Mouse (Mus musculus): ENCODE measurements around the gene Ifna6. TPM values are rescaled to one million over a fixed set of nuclear protein-coding genes. Genes with fewer than 3 reads are reported as not detected.

The Ifna6 gene
- polyA plus RNA-seq (2021; fragmentation: Nextera tagmentation): not detected in 2 replicates
- long read RNA-seq, experiment 1: 0 reads
- long read RNA-seq, experiment 2: 0 reads

DNA sequence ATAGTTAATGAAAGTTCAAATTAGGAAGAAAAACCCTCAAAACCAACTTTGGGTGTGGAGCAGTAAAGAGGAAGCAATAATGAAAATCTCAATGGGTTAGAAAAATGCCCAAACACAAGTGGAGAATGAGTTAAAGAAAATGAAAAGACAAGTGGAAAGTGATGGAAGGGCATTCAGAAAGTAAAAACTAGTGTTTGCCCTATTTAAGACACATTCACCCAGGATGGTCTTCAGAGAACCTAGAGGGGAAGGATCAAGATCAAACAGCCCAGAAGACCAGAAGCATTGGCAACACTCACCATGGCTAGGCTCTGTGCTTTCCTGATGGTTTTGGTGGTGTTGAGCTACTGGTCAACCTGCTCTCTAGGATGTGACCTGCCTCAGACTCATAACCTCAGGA, at the start of gene Ifna6:
TSS of gene Ifna6 (plus strand) at position 301 of the 400 bp plus-strand sequence.

DNA sequence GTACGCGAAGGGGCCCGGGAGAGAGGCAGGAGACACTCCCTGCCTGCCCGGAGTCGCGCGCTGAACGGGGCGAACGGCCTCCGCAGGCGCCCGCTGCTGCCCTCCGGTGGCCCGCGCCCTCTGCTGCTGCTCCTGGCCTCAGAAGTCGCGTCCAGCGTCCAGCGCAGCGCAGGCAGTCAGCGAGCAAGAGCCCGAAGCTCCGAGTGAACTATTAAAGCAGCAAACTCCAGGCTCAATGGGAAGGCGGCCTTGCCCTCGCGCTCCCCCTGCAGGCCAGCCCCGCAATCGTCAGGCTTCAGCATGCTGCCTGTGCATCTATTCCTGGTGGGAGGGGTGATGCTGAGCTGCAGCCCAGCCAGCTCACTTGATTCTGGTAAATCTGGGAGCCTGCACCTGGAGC, 47.7 kb upstream of the Ifna6 start, which contains the start of gene Gm13272:
TSS of gene Gm13272 (plus strand) at position 301 of the 400 bp plus-strand sequence.

DNA sequence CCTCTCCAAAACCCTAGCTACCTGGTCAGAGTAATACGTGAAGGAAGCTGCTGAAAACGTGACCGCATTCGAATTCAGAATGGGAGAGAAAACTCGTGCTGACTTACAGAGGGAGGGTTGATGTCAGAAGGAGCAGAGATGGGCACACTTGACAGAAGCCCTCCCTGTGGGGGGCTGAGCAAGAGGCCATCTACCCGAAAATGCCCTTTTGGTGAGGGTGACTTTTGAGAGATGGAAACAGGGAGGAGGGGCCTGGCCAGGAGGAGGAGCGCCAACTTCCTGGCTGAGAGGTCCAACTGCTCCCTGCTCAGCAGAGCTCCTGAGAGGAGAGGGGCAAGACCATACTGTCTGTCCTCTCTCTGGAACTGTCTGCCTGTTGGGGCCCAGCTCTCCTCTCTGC, 45.4 kb upstream of the Ifna6 start, which contains the start of gene Ifnz:
TSS of gene Ifnz (plus strand) at position 301 of the 400 bp plus-strand sequence.

DNA sequence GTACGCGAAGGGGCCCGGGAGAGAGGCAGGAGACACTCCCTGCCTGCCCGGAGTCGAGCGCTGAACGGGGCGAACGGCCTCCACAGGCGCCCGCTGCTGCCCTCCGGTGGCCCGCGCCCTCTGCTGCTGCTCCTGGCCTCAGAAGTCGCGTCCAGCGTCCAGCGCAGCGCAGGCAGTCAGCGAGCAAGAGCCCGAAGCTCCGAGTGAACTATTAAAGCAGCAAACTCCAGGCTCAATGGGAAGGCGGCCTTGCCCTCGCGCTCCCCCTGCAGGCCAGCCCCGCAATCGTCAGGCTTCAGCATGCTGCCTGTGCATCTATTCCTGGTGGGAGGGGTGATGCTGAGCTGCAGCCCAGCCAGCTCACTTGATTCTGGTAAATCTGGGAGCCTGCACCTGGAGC, 41.8 kb upstream of the Ifna6 start, which contains the start of gene Gm13276:
TSS of gene Gm13276 (plus strand) at position 301 of the 400 bp plus-strand sequence.

DNA sequence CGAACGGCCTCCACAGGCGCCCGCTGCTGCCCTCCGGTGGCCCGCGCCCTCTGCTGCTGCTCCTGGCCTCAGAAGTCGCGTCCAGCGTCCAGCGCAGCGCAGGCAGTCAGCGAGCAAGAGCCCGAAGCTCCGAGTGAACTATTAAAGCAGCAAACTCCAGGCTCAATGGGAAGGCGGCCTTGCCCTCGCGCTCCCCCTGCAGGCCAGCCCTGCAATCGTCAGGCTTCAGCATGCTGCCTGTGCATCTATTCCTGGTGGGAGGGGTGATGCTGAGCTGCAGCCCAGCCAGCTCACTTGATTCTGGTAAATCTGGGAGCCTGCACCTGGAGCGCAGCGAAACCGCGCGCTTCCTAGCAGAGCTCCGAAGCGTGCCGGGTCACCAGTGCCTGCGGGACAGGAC, 38.8 kb upstream of the Ifna6 start, which contains the start of gene Gm13277:
TSS of gene Gm13277 (plus strand) at position 231 of the 400 bp plus-strand sequence.

DNA sequence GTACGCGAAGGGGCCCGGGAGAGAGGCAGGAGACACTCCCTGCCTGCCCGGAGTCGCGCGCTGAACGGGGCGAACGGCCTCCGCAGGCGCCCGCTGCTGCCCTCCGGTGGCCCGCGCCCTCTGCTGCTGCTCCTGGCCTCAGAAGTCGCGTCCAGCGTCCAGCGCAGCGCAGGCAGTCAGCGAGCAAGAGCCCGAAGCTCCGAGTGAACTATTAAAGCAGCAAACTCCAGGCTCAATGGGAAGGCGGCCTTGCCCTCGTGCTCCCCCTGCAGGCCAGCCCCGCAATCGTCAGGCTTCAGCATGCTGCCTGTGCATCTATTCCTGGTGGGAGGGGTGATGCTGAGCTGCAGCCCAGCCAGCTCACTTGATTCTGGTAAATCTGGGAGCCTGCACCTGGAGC, 36.0 kb upstream of the Ifna6 start, which contains the start of gene Gm13278:
TSS of gene Gm13278 (plus strand) at position 301 of the 400 bp plus-strand sequence.

DNA sequence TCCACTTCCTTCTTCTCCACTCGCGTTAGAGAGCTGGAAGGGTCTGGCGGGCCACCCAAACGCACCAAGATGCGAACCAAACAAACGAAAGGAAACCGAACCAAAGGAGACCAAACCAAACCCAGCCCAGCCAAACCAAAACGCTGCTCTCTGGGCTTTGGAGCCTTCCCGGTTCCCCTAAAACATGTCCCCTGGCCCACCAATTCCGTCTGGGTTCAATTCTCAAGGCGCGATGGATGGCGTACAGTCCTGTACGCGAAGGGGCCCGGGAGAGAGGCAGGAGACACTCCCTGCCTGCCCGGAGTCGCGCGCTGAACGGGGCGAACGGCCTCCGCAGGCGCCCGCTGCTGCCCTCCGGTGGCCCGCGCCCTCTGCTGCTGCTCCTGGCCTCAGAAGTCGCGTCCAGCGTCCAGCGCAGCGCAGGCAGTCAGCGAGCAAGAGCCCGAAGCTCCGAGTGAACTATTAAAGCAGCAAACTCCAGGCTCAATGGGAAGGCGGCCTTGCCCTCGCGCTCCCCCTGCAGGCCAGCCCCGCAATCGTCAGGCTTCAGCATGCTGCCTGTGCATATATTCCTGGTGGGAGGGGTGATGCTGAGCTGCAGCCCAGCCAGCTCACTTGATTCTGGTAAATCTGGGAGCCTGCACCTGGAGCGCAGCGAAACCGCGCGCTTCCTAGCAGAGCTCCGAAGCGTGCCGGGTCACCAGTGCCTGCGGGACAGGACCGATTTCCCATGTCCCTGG, 33.1 kb upstream of the Ifna6 start, which contains the start of gene Gm13275:
TSS of gene Gm13275 (plus strand) at position 552 of the 740 bp plus-strand sequence.

DNA sequence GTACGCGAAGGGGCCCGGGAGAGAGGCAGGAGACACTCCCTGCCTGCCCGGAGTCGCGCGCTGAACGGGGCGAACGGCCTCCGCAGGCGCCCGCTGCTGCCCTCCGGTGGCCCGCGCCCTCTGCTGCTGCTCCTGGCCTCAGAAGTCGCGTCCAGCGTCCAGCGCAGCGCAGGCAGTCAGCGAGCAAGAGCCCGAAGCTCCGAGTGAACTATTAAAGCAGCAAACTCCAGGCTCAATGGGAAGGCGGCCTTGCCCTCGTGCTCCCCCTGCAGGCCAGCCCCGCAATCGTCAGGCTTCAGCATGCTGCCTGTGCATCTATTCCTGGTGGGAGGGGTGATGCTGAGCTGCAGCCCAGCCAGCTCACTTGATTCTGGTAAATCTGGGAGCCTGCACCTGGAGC, 30.1 kb upstream of the Ifna6 start, which contains the start of gene Gm13279:
TSS of gene Gm13279 (plus strand) at position 301 of the 400 bp plus-strand sequence.

DNA sequence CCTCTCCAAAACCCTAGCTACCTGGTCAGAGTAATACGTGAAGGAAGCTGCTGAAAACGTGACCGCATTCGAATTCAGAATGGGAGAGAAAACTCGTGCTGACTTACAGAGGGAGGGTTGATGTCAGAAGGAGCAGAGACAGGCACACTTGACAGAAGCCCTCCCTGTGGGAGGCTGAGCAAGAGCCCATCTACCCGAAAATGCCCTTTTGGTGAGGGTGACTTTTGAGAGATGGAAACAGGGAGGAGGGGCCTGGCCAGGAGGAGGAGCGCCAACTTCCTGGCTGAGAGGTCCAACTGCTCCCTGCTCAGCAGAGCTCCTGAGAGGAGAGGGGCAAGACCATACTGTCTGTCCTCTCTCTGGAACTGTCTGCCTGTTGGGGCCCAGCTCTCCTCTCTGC, 27.9 kb upstream of the Ifna6 start, which contains the start of gene Gm13285:
TSS of gene Gm13285 (plus strand) at position 301 of the 400 bp plus-strand sequence.

DNA sequence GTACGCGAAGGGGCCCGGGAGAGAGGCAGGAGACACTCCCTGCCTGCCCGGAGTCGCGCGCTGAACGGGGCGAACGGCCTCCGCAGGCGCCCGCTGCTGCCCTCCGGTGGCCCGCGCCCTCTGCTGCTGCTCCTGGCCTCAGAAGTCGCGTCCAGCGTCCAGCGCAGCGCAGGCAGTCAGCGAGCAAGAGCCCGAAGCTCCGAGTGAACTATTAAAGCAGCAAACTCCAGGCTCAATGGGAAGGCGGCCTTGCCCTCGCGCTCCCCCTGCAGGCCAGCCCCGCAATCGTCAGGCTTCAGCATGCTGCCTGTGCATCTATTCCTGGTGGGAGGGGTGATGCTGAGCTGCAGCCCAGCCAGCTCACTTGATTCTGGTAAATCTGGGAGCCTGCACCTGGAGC, 24.3 kb upstream of the Ifna6 start, which contains the start of gene Gm13287:
TSS of gene Gm13287 (plus strand) at position 301 of the 400 bp plus-strand sequence.

DNA sequence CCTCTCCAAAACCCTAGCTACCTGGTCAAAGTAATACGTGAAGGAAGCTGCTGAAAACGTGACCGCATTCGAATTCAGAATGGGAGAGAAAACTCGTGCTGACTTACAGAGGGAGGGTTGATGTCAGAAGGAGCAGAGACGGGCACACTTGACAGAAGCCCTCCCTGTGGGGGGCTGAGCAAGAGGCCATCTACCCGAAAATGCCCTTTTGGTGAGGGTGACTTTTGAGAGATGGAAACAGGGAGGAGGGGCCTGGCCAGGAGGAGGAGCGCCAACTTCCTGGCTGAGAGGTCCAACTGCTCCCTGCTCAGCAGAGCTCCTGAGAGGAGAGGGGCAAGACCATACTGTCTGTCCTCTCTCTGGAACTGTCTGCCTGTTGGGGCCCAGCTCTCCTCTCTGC, 22.0 kb upstream of the Ifna6 start, which contains the start of gene Gm13288:
TSS of gene Gm13288 (plus strand) at position 301 of the 400 bp plus-strand sequence.

DNA sequence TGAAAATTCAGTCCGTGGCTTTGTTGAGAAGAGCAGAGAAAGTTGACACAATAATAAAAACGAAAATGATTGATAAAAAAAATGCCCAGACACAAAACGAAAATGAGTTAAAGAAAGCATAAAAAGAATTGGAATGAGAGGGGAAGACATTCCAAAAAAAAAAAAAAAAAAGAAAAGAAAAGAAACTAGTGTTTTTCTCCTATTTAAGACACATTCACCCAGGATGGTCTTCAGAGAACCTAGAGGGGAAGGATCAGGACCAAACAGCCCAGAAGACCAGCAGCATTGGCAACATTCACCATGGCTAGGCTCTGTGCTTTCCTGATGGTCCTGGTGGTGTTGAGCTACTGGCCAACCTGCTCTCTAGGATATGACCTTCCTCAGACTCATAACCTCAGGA, 11.3 kb upstream of the Ifna6 start, which contains the start of gene Ifna7:
TSS of gene Ifna7 (plus strand) at position 301 of the 400 bp plus-strand sequence.

DNA sequence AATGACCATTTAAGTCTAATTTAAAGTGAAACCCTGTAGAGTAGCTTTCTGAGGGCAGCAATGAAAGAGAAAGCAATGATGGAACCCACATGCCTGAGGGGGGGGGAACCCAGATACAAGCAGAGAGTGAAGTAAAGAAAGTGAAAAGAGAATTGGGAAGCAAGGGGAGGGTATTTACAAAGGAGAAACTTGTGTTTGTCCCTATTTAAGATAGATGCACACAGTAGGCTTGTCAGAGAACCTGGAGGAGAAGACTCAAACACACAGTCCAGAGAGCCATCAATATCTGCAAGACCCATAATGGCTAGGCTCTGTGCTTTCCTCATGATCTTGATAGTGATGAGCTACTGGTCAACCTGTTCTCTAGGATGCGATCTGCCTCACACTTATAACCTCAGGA, 7.6 kb upstream of the Ifna6 start, which contains the start of gene Ifna11:
TSS of gene Ifna11 (plus strand) at position 301 of the 400 bp plus-strand sequence.

DNA sequence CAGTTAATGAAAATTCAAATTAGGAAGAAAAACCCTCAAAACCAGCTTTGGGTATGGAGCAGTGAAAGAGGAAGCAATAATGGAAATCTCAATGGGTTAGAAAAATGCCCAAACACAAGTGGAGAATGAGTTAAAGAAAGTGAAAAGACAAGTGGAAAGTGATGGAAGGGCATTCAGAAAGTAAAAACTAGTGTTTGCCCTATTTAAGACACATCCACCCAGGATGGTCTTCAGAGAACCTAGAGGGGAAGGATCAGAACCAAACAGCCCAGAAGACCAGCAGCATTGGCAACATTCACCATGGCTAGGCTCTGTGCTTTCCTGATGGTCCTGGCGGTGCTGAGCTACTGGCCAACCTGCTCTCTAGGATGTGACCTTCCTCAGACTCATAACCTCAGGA, 8.0 kb downstream of the Ifna6 start, which contains the start of gene Ifna5:
TSS of gene Ifna5 (plus strand) at position 301 of the 400 bp plus-strand sequence.

DNA sequence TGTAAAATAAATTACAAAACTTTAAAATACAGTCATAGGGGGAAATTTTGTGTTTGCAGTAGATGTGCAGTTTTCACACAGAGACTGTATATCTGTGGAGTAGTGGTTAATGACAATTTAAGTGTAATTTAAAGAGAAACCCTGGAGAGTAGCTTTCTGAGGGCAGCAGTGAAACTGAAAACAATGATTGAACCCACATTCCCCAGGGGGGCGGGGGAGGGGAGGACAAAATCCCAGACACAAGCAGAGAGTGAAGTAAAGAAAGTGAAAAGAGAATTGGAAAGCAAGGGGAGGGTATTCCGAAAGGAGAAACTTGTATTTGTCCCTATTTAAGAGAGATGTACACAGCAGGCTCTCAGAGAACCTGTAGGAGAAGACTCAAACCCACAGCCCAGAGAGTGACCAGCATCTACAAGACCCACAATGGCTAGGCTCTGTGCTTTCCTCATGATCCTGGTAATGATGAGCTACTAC, 14.3 kb downstream of the Ifna6 start, which contains the start of gene Ifna4:
TSS of gene Ifna4 (plus strand) at position 424 of the 474 bp plus-strand sequence.

DNA sequence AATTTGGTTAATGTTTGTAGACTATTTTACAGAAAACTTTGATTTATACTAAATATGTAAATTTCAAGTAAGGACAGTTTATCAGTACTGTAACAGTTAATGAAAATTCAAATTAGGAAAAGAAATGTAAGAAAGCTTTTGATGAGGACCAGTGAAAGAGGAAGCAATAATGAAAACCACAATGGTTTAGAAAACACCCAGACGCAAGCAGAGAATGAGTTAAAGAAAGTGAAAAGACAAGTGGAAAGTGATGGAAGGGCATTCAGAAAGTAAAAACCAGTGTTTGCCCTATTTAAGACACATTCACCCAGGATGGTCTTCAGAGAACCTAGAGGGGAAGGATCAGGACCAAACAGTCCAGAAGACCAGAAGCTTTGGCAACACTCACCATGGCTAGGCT, 22.5 kb downstream of the Ifna6 start, which contains the start of gene Ifna1:
TSS of gene Ifna1 (plus strand) at position 390 of the 400 bp plus-strand sequence.

Other genes starting within 250 kb of the Ifna6 start
- gene Ifna9, start 235.0 kb upstream of the Ifna6 start, polyA plus RNA-seq (2021; fragmentation: Nextera tagmentation): not detected in 2 replicates
- not detected in 2 replicates for gene Ifna12, start 224.0 kb upstream of the Ifna6 start, polyA plus RNA-seq (2021; fragmentation: Nextera tagmentation)
- not detected in 2 replicates for gene C87499, start 193.0 kb upstream of the Ifna6 start, polyA plus RNA-seq (2021; fragmentation: Nextera tagmentation)
- not detected in 2 replicates for gene Ifna13, start 183.0 kb upstream of the Ifna6 start, polyA plus RNA-seq (2021; fragmentation: Nextera tagmentation)
- not detected in 2 replicates for gene Ifna16, start 150.5 kb upstream of the Ifna6 start, polyA plus RNA-seq (2021; fragmentation: Nextera tagmentation)
- not detected in 2 replicates for gene Ifna2, start 143.5 kb upstream of the Ifna6 start, polyA plus RNA-seq (2021; fragmentation: Nextera tagmentation)
- not detected in 2 replicates for gene Ifnab, start 136.1 kb upstream of the Ifna6 start, polyA plus RNA-seq (2021; fragmentation: Nextera tagmentation)
- 1.0 and 1.5 TPM in 2 replicates for gene Gm26566, start 105.6 kb upstream of the Ifna6 start, polyA plus RNA-seq (2021; fragmentation: Nextera tagmentation)
- 57.9 and 73.6 TPM in 2 replicates for gene Klhl9, start 105.0 kb upstream of the Ifna6 start, polyA plus RNA-seq (2021; fragmentation: Nextera tagmentation)
- gene Gm13271, start 72.5 kb upstream of the Ifna6 start, polyA plus RNA-seq (2021; fragmentation: Nextera tagmentation): not detected in 2 replicates
- not detected in 2 replicates for gene Gm13283, start 67.3 kb upstream of the Ifna6 start, polyA plus RNA-seq (2021; fragmentation: Nextera tagmentation)
- gene Gm13290, start 53.6 kb upstream of the Ifna6 start, polyA plus RNA-seq (2021; fragmentation: Nextera tagmentation): not detected in 2 replicates
- gene Gm13289, start 50.5 kb upstream of the Ifna6 start, polyA plus RNA-seq (2021; fragmentation: Nextera tagmentation): not detected in 2 replicates
- not detected in 2 replicates for gene Gm13272, start 47.6 kb upstream of the Ifna6 start, polyA plus RNA-seq (2021; fragmentation: Nextera tagmentation)
- not detected in 2 replicates for gene Ifnz, start 45.3 kb upstream of the Ifna6 start, polyA plus RNA-seq (2021; fragmentation: Nextera tagmentation)
- gene Gm13276, start 41.7 kb upstream of the Ifna6 start, polyA plus RNA-seq (2021; fragmentation: Nextera tagmentation): not detected in 2 replicates
- gene Gm13277, start 38.8 kb upstream of the Ifna6 start, polyA plus RNA-seq (2021; fragmentation: Nextera tagmentation): not detected in 2 replicates
- gene Gm13278, start 35.9 kb upstream of the Ifna6 start, polyA plus RNA-seq (2021; fragmentation: Nextera tagmentation): not detected in 2 replicates
- gene Gm13275, start 32.9 kb upstream of the Ifna6 start, polyA plus RNA-seq (2021; fragmentation: Nextera tagmentation): not detected in 2 replicates
- gene Gm13279, start 30.0 kb upstream of the Ifna6 start, polyA plus RNA-seq (2021; fragmentation: Nextera tagmentation): not detected in 2 replicates
- not detected in 2 replicates for gene Gm13285, start 27.8 kb upstream of the Ifna6 start, polyA plus RNA-seq (2021; fragmentation: Nextera tagmentation)
- gene Gm13287, start 24.2 kb upstream of the Ifna6 start, polyA plus RNA-seq (2021; fragmentation: Nextera tagmentation): not detected in 2 replicates
- not detected in 2 replicates for gene Gm13288, start 21.9 kb upstream of the Ifna6 start, polyA plus RNA-seq (2021; fragmentation: Nextera tagmentation)
- gene Ifna7, start 11.2 kb upstream of the Ifna6 start, polyA plus RNA-seq (2021; fragmentation: Nextera tagmentation): not detected in 2 replicates
- not detected in 2 replicates for gene Ifna11, start 7.5 kb upstream of the Ifna6 start, polyA plus RNA-seq (2021; fragmentation: Nextera tagmentation)
- gene Ifna5, start 8.1 kb downstream of the Ifna6 start, polyA plus RNA-seq (2021; fragmentation: Nextera tagmentation): not detected in 2 replicates
- gene Ifna4, start 14.4 kb downstream of the Ifna6 start, polyA plus RNA-seq (2021; fragmentation: Nextera tagmentation): not detected in 2 replicates
- gene Ifna1, start 22.7 kb downstream of the Ifna6 start, polyA plus RNA-seq (2021; fragmentation: Nextera tagmentation): not detected in 2 replicates
- not detected in 2 replicates for gene Ifne, start 52.8 kb downstream of the Ifna6 start, polyA plus RNA-seq (2021; fragmentation: Nextera tagmentation)

Measured in left cerebral cortex, adult 6 months (tissue).